Mouse (Mus musculus): ENCODE results near the gene Fbrs.

DNA sequence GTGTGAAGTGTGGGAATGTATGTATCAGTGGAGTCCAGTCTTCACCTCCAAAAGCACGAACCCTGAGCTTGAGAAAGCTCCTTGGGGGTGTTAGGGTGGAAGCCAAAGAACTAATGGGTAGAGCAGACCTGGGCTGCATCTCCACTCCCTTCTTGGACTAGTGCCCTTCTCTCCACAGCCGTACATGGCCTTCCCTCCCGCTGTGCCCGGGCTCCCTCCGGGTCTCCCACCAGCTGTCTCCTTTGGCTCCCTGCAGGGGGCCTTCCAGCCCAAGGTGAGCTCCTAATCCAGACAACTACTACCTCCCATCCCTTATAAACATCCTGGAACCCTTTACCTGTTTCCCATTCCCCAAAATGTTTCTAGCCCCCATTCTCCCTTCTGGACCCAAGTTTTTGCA lies 6.4 kb downstream of the Fbrs start:
- no peak for TF ChIP-seq CTCF (IDR thresholded peaks at IDR 0.05; ENCODE audit: extremely low read depth, insufficient read depth, low read length)
- no peak for TF ChIP-seq POLR2A (IDR thresholded peaks at IDR 0.05; ENCODE audit: extremely low read depth, insufficient read depth, low read length)

All from cortical plate, adult 2 months (tissue).